Comparison of ENCODE assay signal across 18 mouse cellular contexts in genomic region chr4:140695146-140695545, GRCm38 (mm10). TPM values are rescaled to one million over a fixed set of nuclear protein-coding genes. Genes with fewer than 3 reads are reported as not detected.
"Had no signal": no experiment of that assay in that cellular context is flagged by ENCODE, and none has a peak within 500 bp of the region (broad histone marks: within the 10 kb centered on the region; RNA-seq: fewer than 3 reads in every experiment).

No protein-coding gene starts in this region.

- H3K27ac ChIP-seq: layer of hippocampus, adult 2 months; midbrain, embryonic 12.5 days; neural tube, embryonic 13.5 days; stomach, postnatal 0 days had no signal

- ATAC-seq: inflammation-experienced regulatory T-cells, adult 6 months; intestine, postnatal 0 days; midbrain, embryonic 16.5 days had no signal

- H3K9me3 ChIP-seq: midbrain, embryonic 12.5 days; neural tube, embryonic 13.5 days had no signal

- H3K36me3 ChIP-seq: midbrain, embryonic 12.5 days; neural tube, embryonic 13.5 days had no signal

- H3K4me3 ChIP-seq: layer of hippocampus, adult 2 months; midbrain, embryonic 12.5 days; neural tube, embryonic 13.5 days had no signal

- DNase-seq: kidney, adult 9 months; kidney, postnatal 10 days; kidney, postnatal 4 days; left cerebral cortex, postnatal 4 days; lung, adult 18-20 months; retina, postnatal 1 day; right cerebral cortex, postnatal 14 days; thymus, postnatal 4 days had no signal

- H3K9ac ChIP-seq: midbrain, embryonic 12.5 days; neural tube, embryonic 13.5 days had no signal

- H3K4me2 ChIP-seq: midbrain, embryonic 12.5 days; neural tube, embryonic 13.5 days had no signal

RNA-seq across cellular contexts. Expression of gene Padi6, which starts 47.3 kb away (rescaled TPM):
- total RNA-seq: layer of hippocampus, adult 2 months; megakaryocyte-erythroid progenitor cell, adult 5-6 weeks had no signal
- polyA plus RNA-seq: inflammation-experienced regulatory T-cells, adult 6 months; intestine, postnatal 0 days; limb, embryonic 14.5 days; lung, embryonic 16.5 days; midbrain, embryonic 12.5 days; midbrain, embryonic 16.5 days; neural tube, embryonic 13.5 days; stomach, postnatal 0 days had no signal
